Mouse (Mus musculus) B cell, adult (primary cell): Measurements from ENCODE around the gene Mroh3. TPM values are rescaled to one million over a fixed set of nuclear protein-coding genes. Genes with fewer than 3 reads are reported as not detected.

Source experiments
- total RNA-seq: library from RNA; stranded (reverse); gene quantifications from 4 replicates; pipeline ENCODE4 v1.2.4, GENCODE M21; 2023; ENCODE audit not compliant: inconsistent age

Mroh3 gene
- total RNA-seq = not detected in 4 replicates

GRCm38 (mm10) chr1:136212803-136213202, at the start of gene Mroh3:
Gene Mroh3 (minus strand): TSS chr1:136212828.

GRCm38 (mm10) chr1:136260635-136261238, 48.1 kb upstream of the Mroh3 start, which contains the start of gene Gpr25:
Gene Gpr25 (minus strand): TSS chr1:136260873.

GRCm38 (mm10) chr1:136233892-136234594, 21.4 kb upstream of the Mroh3 start, which contains the start of gene Inava:
Gene Inava (minus strand): TSS chr1:136234264.

Other genes with a start within 250 kb of the Mroh3 start
- 0.19 to 0.36 TPM (median 0.30 TPM) in 3 of 4 replicates, not detected in the other for gene Igfn1, start 206.5 kb downstream of the Mroh3 start, total RNA-seq
- 6.6 to 11.3 TPM (median 9.2 TPM) in 4 replicates for gene Tmem9, start 204.7 kb downstream of the Mroh3 start, total RNA-seq
- not detected in 4 replicates for gene Ascl5, start 162.0 kb downstream of the Mroh3 start, total RNA-seq
- 5.7 to 6.8 TPM (median 5.7 TPM) in 4 replicates for gene Cacna1s, start 160.1 kb downstream of the Mroh3 start, total RNA-seq
- 182 to 212 TPM (median 208 TPM) in 4 replicates for gene Kif21b, start 81.4 kb downstream of the Mroh3 start, total RNA-seq
- not detected in 4 replicates for gene Inava, start 21.4 kb upstream of the Mroh3 start, total RNA-seq
- not detected in 4 replicates for gene Gpr25, start 48.0 kb upstream of the Mroh3 start, total RNA-seq
- gene Camsap2, start 133.3 kb upstream of the Mroh3 start, total RNA-seq = 36.4 to 39.9 TPM (median 38.4 TPM) in 4 replicates
- gene Ddx59, start 202.4 kb upstream of the Mroh3 start, total RNA-seq = 20.3 to 21.9 TPM (median 20.6 TPM) in 4 replicates